Mouse (Mus musculus): ENCODE data around the gene Mns1. TPM values are rescaled to one million over a fixed set of nuclear protein-coding genes. Genes with fewer than 3 reads are reported as not detected.
"Not testable (repeated sequence)": the region's sequence is repeated elsewhere in the genome, so short reads cannot be mapped to it uniquely, and the experiment has no call there.

Gene Mns1
- polyA plus RNA-seq, 1 experiment from 2014 or later, result 15.1 TPM

GRCm38 (mm10) chr9:72441927-72442715, 4.3 kb downstream of the Mns1 start:
- WGBS, result 96% methylated on average over 10 of the region's 10 CpGs
- Histone ChIP-seq H3K27ac (ENCODE audit: low read depth, low read length) (no peak overlapping the region), H3K4me3 (ENCODE audit: low read depth, low read length) (no peak overlapping the region), H3K9me3 (replicated peaks; ENCODE audit: control insufficient read depth, low read length) (no peaks in the 10 kb centered on the region), H3K9ac (ENCODE audit: low read length) (no peak overlapping the region), H3K4me1 (ENCODE audit: control insufficient read depth, insufficient read depth, low read length) (0 out of 2 replicates have a peak, but pooled peaks cover 4% of the 10 kb centered on the region), H3K4me2 (ENCODE audit: low read length) (no peak overlapping the region), H3K27me3 (replicated peaks; ENCODE audit: control insufficient read depth, insufficient read depth, low read length) (no peaks in the 10 kb centered on the region), H3K36me3 (ENCODE audit: control insufficient read depth, insufficient read depth, low read length) (peaks cover 14% of the 10 kb centered on the region; the same call in 1 of the 2 replicates)
- DNase-seq (ENCODE audit: low spot score), result no peak
- no peak for ATAC-seq

DNA sequence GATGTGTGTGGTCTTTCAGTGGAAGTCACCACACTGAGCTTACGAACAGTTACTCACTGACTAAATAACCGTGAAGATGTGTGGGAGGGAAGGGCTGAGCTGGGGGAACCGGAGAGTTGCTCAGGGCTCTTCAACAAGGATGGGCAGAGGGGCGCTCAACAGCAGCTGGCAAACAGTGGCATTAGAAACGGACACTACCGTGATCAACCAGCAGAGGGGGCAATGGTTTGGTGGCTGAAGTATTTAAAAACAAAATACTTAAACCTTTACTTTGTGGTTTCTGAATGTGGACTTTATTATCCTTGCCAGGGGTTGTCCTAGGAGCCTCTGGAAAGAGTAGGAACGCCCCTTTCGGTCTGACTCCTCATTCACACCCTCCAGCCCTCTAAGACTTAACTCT, 10.2 kb downstream of the Mns1 start:
- H3K36me3 ChIP-seq (ENCODE audit: control insufficient read depth, insufficient read depth, low read length), result peaks cover 35% of the 10 kb centered on the region
- H3K27me3 ChIP-seq (replicated peaks; ENCODE audit: control insufficient read depth, insufficient read depth, low read length), result no peaks in the 10 kb centered on the region
- H3K4me1 ChIP-seq (ENCODE audit: control insufficient read depth, insufficient read depth, low read length), result no peaks in the 10 kb centered on the region
- DNase-seq (ENCODE audit: low spot score), result peak; percentile 42
- no peak overlapping the region for H3K4me3 ChIP-seq (ENCODE audit: low read depth, low read length)
- no peaks in the 10 kb centered on the region for H3K9me3 ChIP-seq (replicated peaks; ENCODE audit: control insufficient read depth, low read length)
- H3K27ac ChIP-seq (ENCODE audit: low read depth, low read length), result no peak overlapping the region
- no peak overlapping the region for H3K4me2 ChIP-seq (ENCODE audit: low read length)
- ATAC-seq, result no peak
- WGBS, result 56% methylated on average over 8 of the region's 8 CpGs
- H3K9ac ChIP-seq (ENCODE audit: low read length), result no peak overlapping the region

DNA sequence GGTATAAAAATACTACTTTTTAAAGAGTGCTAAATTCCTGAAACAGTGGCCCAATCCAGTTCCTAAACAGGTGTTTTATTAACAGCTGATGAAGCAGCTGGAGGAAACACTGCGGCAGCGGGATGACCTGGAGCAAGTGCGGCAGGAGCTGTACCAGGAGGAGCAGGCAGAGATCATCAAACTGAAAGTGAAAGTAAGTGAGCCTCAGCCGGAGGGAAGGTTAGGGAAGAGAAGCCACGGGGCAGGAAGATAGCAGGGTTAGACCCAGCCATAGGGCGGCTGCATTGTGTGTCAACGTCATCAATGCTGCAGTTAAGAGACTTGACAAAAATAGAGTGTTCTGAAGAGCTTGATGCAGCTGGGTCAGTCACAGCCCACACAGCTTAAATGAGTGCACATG, 11.6 kb downstream of the Mns1 start:
- peaks cover 40% of the 10 kb centered on the region for H3K36me3 ChIP-seq (ENCODE audit: control insufficient read depth, insufficient read depth, low read length)
- H3K4me1 ChIP-seq (ENCODE audit: control insufficient read depth, insufficient read depth, low read length), result no peaks in the 10 kb centered on the region
- 92% methylated on average over 7 of the region's 7 CpGs for whole genome bisulfite sequencing
- H3K4me3 ChIP-seq (ENCODE audit: low read depth, low read length), result no peak overlapping the region
- no peaks in the 10 kb centered on the region for H3K27me3 ChIP-seq (replicated peaks; ENCODE audit: control insufficient read depth, insufficient read depth, low read length)
- DNase-seq (ENCODE audit: low spot score) (no peak), ATAC-seq (no peak)
- no peaks in the 10 kb centered on the region for H3K9me3 ChIP-seq (replicated peaks; ENCODE audit: control insufficient read depth, low read length)
- H3K9ac ChIP-seq (ENCODE audit: low read length), result no peak overlapping the region
- no peak overlapping the region for H3K4me2 ChIP-seq (ENCODE audit: low read length)
- no peak overlapping the region for H3K27ac ChIP-seq (ENCODE audit: low read depth, low read length)

- 100% methylated on average over 2 of the region's 2 CpGs for WGBS
- H3K9ac ChIP-seq (ENCODE audit: low read length), result no peak overlapping the region
- H3K27ac ChIP-seq (ENCODE audit: low read depth, low read length), result no peak overlapping the region
- H3K36me3 ChIP-seq (ENCODE audit: control insufficient read depth, insufficient read depth, low read length), result peaks cover 41% of the 10 kb centered on the region
- H3K4me1 ChIP-seq (ENCODE audit: control insufficient read depth, insufficient read depth, low read length), result no peaks in the 10 kb centered on the region
- H3K9me3 ChIP-seq (replicated peaks; ENCODE audit: control insufficient read depth, low read length), result no peaks in the 10 kb centered on the region
- H3K4me3 ChIP-seq (ENCODE audit: low read depth, low read length), result no peak overlapping the region
- H3K27me3 ChIP-seq (replicated peaks; ENCODE audit: control insufficient read depth, insufficient read depth, low read length), result no peaks in the 10 kb centered on the region
- ATAC-seq (no peak), DNase-seq (ENCODE audit: low spot score) (no peak)
- no peak overlapping the region for H3K4me2 ChIP-seq (ENCODE audit: low read length)
Observed at GRCm38 (mm10) chr9:72449841-72450240, 12.0 kb downstream of the Mns1 start.

- 92% methylated on average over 1 of the region's 1 CpGs for WGBS
- ATAC-seq, result no peak
- no peak overlapping the region for H3K4me2 ChIP-seq (ENCODE audit: low read length)
Observed at GRCm38 (mm10) chr9:72450363-72450762, 12.6 kb downstream of the Mns1 start.

GRCm38 (mm10) chr9:72451111-72451510, 13.3 kb downstream of the Mns1 start:
- no peak overlapping the region for H3K27ac ChIP-seq (ENCODE audit: low read depth, low read length)
- no peaks in the 10 kb centered on the region for H3K27me3 ChIP-seq (replicated peaks; ENCODE audit: control insufficient read depth, insufficient read depth, low read length)
- no peaks in the 10 kb centered on the region for H3K9me3 ChIP-seq (replicated peaks; ENCODE audit: control insufficient read depth, low read length)
- no peaks in the 10 kb centered on the region for H3K4me1 ChIP-seq (ENCODE audit: control insufficient read depth, insufficient read depth, low read length)
- no peak overlapping the region for H3K4me2 ChIP-seq (ENCODE audit: low read length)
- H3K4me3 ChIP-seq (ENCODE audit: low read depth, low read length), result no peak overlapping the region
- 90% methylated on average over 6 of the region's 6 CpGs for WGBS
- ATAC-seq (no peak), DNase-seq (ENCODE audit: low spot score) (no peak)
- peaks cover 42% of the 10 kb centered on the region for H3K36me3 ChIP-seq (ENCODE audit: control insufficient read depth, insufficient read depth, low read length)
- no peak overlapping the region for H3K9ac ChIP-seq (ENCODE audit: low read length)

More at GRCm38 (mm10) chr9:72450363-72450762, 12.6 kb downstream of the Mns1 start:
- H3K36me3 ChIP-seq (ENCODE audit: control insufficient read depth, insufficient read depth, low read length), result peaks cover 43% of the 10 kb centered on the region
- no peak overlapping the region for H3K9ac ChIP-seq (ENCODE audit: low read length)
- DNase-seq (ENCODE audit: low spot score), result no peak
- H3K27ac ChIP-seq (ENCODE audit: low read depth, low read length), result no peak overlapping the region
- H3K4me1 ChIP-seq (ENCODE audit: control insufficient read depth, insufficient read depth, low read length), result no peaks in the 10 kb centered on the region
- H3K4me3 ChIP-seq (ENCODE audit: low read depth, low read length), result no peak overlapping the region
- no peaks in the 10 kb centered on the region for H3K9me3 ChIP-seq (replicated peaks; ENCODE audit: control insufficient read depth, low read length)
- H3K27me3 ChIP-seq (replicated peaks; ENCODE audit: control insufficient read depth, insufficient read depth, low read length), result no peaks in the 10 kb centered on the region

DNA sequence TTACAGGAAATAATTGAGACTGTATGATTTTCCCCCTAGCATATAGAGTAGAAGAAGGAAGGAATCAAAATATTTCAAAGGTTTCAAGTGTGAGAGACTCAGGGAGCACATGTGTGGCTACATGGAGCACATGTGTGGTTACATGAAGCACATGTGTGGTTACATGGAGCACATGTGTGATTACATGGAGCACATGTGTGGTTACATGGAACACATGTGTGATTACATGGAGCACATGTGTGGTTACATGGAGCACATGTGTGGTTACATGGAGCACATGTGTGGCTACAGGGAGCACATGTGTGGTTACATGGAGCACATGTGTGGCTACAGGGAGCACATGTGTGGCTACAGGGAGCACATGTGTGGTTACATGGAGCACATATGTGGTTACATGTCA, 16.5 kb downstream of the Mns1 start:
- not testable (repeated sequence) for H3K9ac ChIP-seq (ENCODE audit: low read length); H3K27me3 ChIP-seq (replicated peaks; ENCODE audit: control insufficient read depth, insufficient read depth, low read length); H3K4me3 ChIP-seq (ENCODE audit: low read depth, low read length); H3K27ac ChIP-seq (ENCODE audit: low read depth, low read length); DNase-seq (ENCODE audit: low spot score); ATAC-seq; H3K9me3 ChIP-seq (replicated peaks; ENCODE audit: control insufficient read depth, low read length); H3K4me2 ChIP-seq (ENCODE audit: low read length); H3K4me1 ChIP-seq (ENCODE audit: control insufficient read depth, insufficient read depth, low read length)
- peaks cover 43% of the 10 kb centered on the region for H3K36me3 ChIP-seq (ENCODE audit: control insufficient read depth, insufficient read depth, low read length)

DNA sequence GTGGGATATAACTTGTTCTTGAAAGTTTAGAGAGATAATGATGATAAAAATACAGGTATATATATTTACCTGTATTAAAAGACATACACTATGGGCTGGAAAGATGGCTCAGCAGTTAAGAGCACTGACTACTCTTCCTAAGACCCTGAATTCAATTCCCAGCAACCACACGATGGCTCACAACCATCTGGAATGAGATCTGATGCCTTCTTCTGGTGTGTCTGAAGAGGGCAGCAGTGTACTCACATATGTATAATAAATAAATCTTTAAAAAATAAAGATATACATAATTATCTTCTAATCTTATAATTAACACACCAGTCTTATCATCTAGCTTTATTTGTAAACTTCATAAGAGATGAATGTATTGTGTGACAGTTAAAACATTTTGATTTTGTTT, 18.6 kb downstream of the Mns1 start:
- DNase-seq (ENCODE audit: low spot score) (peak; percentile 11), ATAC-seq (no peak)
- Histone ChIP-seq H3K36me3 (ENCODE audit: control insufficient read depth, insufficient read depth, low read length) (peaks cover 55% of the 10 kb centered on the region), H3K4me2 (ENCODE audit: low read length) (no peak overlapping the region), H3K27ac (ENCODE audit: low read depth, low read length) (no peak overlapping the region), H3K27me3 (replicated peaks; ENCODE audit: control insufficient read depth, insufficient read depth, low read length) (no peaks in the 10 kb centered on the region), H3K9me3 (replicated peaks; ENCODE audit: control insufficient read depth, low read length) (no peaks in the 10 kb centered on the region), H3K9ac (ENCODE audit: low read length) (no peak overlapping the region), H3K4me3 (ENCODE audit: low read depth, low read length) (no peak overlapping the region), H3K4me1 (ENCODE audit: control insufficient read depth, insufficient read depth, low read length) (no peaks in the 10 kb centered on the region)
- 47% methylated on average over 1 of the region's 1 CpGs for WGBS

- H3K9ac ChIP-seq (ENCODE audit: low read length), result no peak overlapping the region
- 18% methylated on average over 5 of the region's 5 CpGs for WGBS
- no peaks in the 10 kb centered on the region for H3K27me3 ChIP-seq (replicated peaks; ENCODE audit: control insufficient read depth, insufficient read depth, low read length)
- ATAC-seq (peak; percentile 80), DNase-seq (ENCODE audit: low spot score) (peak; percentile 86)
- H3K4me2 ChIP-seq (ENCODE audit: low read length), result no peak overlapping the region
- no peaks in the 10 kb centered on the region for H3K9me3 ChIP-seq (replicated peaks; ENCODE audit: control insufficient read depth, low read length)
- H3K36me3 ChIP-seq (ENCODE audit: control insufficient read depth, insufficient read depth, low read length), result peaks cover 54% of the 10 kb centered on the region
- H3K27ac ChIP-seq (ENCODE audit: low read depth, low read length), result no peak overlapping the region
- H3K4me1 ChIP-seq (ENCODE audit: control insufficient read depth, insufficient read depth, low read length), result no peaks in the 10 kb centered on the region
- no peak overlapping the region for H3K4me3 ChIP-seq (ENCODE audit: low read depth, low read length)
Observed at GRCm38 (mm10) chr9:72458233-72458632, 20.4 kb downstream of the Mns1 start.

Measured in forebrain, embryonic 14.5 days (tissue).